In genomic region chr2:73003049-73003448, GRCm38 (mm10) we compare ENCODE assay signal across 7 mouse cellular contexts. TPM values are rescaled to one million over a fixed set of nuclear protein-coding genes. Genes with fewer than 3 reads are reported as not detected.
A peak's percentile ranks its signal among the peaks of the same experiment; 100 is the strongest.
DNase-seq lines count a peak whose midpoint lies in the region; ATAC-seq and TF ChIP-seq lines count a peak whose summit lies in the region.

No protein-coding gene starts in this region.

- peak; percentile 87 to 90 for DNase-seq in B cell, adult 2 months
- DNase-seq in gastrocnemius, postnatal 14 days: peak; percentile 63
- DNase-seq in lung, postnatal 25 days (ENCODE audit: low spot score): peak; percentile 71
- DNase-seq in thymus, adult 2 months: peak; percentile 80
- no peak for DNase-seq in layer of hippocampus, adult 9-10 months (ENCODE audit: low spot score)

- WGBS in thymus, adult 2 months: 3% methylated on average over 12 of the region's 12 CpGs

- TF ChIP-seq POLR2A in thymus, adult 2 months (IDR thresholded peaks at IDR 0.05; ENCODE audit: control insufficient read depth, extremely low read depth, insufficient read depth, low read length, poor library complexity): no peak

- peak; percentile 74 for ATAC-seq in inflammation-experienced regulatory T-cells, adult 6 months

- intact Hi-C loops in gastrocnemius, postnatal 14 days (cut with DNase I; ENCODE audit: low total_unique reads): no loop called here

- H3K27ac ChIP-seq in thymus, adult 2 months (ENCODE audit: control insufficient read depth, insufficient read depth, low read length): peak overlapping the region; percentile 96

- no peaks in the 10 kb centered on the region for H3K9me3 ChIP-seq in E14TG2a.4 (ENCODE audit: low read length)

- no peaks in the 10 kb centered on the region for H3K36me3 ChIP-seq in E14TG2a.4 (ENCODE audit: insufficient read depth, low read length)
- no peaks in the 10 kb centered on the region for H3K36me3 ChIP-seq in thymus, adult 2 months (ENCODE audit: control insufficient read depth, insufficient read depth, low read length)

- H3K4me1 ChIP-seq in E14TG2a.4 (replicated peaks; ENCODE audit: low read depth, low read length): peaks cover 57% of the 10 kb centered on the region
- peaks cover 35% of the 10 kb centered on the region for H3K4me1 ChIP-seq in thymus, adult 2 months (replicated peaks; ENCODE audit: control insufficient read depth, insufficient read depth, low read length)

- H3K27me3 ChIP-seq in E14TG2a.4 (ENCODE audit: insufficient read depth, low read length): no peaks in the 10 kb centered on the region
- H3K27me3 ChIP-seq in thymus, adult 2 months (ENCODE audit: control insufficient read depth, insufficient read depth, low read length): no peaks in the 10 kb centered on the region

- TF ChIP-seq CTCF in E14TG2a.4 (conservative IDR thresholded peaks at IDR 0.05; ENCODE audit: low read length): no peak
- no peak for TF ChIP-seq CTCF in thymus, adult 2 months (IDR thresholded peaks at IDR 0.05; ENCODE audit: borderline replicate concordance, control insufficient read depth, extremely low read depth, insufficient read depth, low read length, poor library complexity)

- peak overlapping the region; percentile 62 for H3K4me3 ChIP-seq in E14TG2a.4 (replicated peaks; ENCODE audit: low read length)
- H3K4me3 ChIP-seq in thymus, adult 2 months (ENCODE audit: control insufficient read depth, insufficient read depth, low read length): peak overlapping the region; percentile 40

RNA-seq across cellular contexts. Expression of gene Gm11084, which starts 16.5 kb away (rescaled TPM):
- total RNA-seq in gastrocnemius, postnatal 14 days (2021): not detected
- polyA plus RNA-seq in inflammation-experienced regulatory T-cells, adult 6 months (2017; shearing (Covaris generic)): not detected
- polyA plus RNA-seq in thymus, adult 2 months (2012; rRNA removed): not detected in 2 replicates

RNA-seq across cellular contexts. Expression of gene Sp3, which starts 22.8 kb away (rescaled TPM):
- 10 to 100 TPM; 26.9 to 28.8 TPM for total RNA-seq in gastrocnemius, postnatal 14 days (2021)
- polyA plus RNA-seq in inflammation-experienced regulatory T-cells, adult 6 months (2017; shearing (Covaris generic)): 10 to 100 TPM; 48.5 to 64.8 (median 62.2) TPM
- 39.4 and 45.6 TPM in 2 replicates for polyA plus RNA-seq in thymus, adult 2 months (2012; rRNA removed)
